Mouse (Mus musculus) urinary bladder, adult 2 months (tissue): ENCODE measurements around the gene Ncoa5. TPM values are rescaled to one million over a fixed set of nuclear protein-coding genes. Genes with fewer than 3 reads are reported as not detected.

ENCODE experiments used
- DNase-seq: peaks from one replicate; pipeline ENCODE4 v3.0.0; 2022; ENCODE audit warnings: low spot score
- polyA plus RNA-seq: library from polyadenylated mRNA; depleted of rRNA; stranded (reverse); fragments of >200 nt; gene quantifications from 2 replicates; pipeline ENCODE4 v1.2.3, GENCODE M21; 2012

Gene Ncoa5
- polyA plus RNA-seq, 1 experiment = 33.6 TPM

DNA sequence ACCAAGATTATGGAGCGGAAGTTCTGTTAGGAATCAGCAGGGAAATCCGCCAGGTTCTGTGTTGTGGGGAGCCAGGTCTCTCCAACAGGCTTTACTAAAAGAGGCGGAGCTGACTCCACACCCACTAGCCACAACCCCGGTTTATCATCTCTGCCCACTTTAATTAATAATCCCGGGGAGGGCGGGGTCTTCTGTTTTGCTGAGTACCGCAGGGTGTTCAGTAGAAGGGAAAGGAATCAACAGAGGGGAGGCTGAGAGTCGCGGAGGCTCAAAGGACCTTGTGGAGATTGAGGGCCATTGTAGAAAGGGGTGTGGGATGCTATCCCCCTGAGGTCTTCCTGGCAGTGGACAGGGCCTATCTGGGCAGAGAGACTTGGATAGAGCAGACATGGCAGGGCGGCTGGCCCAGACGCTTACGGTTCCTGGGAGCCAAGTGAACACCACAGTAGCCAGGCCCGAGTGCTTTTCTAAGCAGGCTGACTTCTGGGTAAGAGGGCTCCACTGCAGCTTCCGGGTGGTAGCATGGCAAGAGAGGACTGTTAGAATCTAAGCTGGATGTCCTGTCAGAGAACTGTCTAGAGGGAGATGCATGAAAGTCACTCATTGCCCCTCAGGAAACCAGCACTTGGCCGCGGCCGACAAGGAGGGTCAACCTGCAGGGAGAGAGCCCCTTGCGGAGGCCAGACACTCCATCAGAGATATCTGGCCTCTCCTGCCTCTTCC lies 16.3 kb upstream of the Ncoa5 start:
- DNase-seq = no peak

GRCm38 (mm10) chr2:165049044-165049443 lies 14.4 kb upstream of the Ncoa5 start:
- no peak for DNase-seq

DNA sequence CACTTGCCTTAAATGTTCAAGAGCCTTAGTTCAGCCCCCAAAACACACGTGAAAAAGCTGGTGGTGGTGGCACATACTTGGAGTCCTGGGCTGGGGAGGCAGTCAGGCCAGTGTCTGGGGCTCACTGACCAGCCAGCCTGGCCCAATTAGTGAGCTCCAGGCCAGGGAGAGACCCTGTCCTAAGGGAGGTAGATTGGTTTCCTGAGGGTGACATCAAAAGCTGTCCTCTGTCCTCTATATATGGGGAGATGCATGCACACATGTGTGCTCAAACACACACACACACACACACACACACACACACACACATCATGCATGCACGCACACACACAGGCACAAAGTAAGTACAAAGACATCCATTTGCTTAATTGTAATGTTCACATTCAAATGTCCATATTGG lies 9.1 kb upstream of the Ncoa5 start:
- DNase-seq = no peak

DNA sequence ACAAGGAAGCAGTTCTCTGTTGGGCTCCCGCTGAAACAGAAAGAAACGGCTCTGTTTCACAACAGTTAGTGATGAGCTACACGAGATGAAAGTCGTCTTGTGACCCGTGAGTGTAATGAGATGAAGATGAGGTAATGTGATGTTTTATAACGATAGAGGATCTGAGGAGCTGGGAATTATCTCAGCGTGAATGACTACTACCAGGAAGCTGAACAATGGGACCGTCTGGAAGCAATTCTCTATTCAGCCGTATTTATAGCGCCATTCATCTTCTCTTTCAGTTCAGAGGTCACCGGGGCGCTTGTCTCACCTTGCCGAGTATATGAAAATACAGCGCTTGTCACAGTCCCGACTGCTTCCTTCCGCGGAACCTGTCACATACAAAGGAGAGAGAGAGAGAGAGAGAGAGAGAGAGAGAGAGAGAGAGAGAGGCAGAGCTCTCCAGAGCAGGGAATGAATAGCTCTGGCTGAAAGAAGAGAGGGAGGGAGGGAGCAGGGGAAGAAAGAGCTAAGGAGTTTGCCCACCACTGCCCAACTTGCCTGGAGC lies 8.5 kb upstream of the Ncoa5 start:
- no peak for DNase-seq

- DNase-seq = no peak
Measured at GRCm38 (mm10) chr2:165042126-165042525, 7.5 kb upstream of the Ncoa5 start.

GRCm38 (mm10) chr2:165037415-165037814 lies 2.7 kb upstream of the Ncoa5 start:
- DNase-seq = no peak

DNA sequence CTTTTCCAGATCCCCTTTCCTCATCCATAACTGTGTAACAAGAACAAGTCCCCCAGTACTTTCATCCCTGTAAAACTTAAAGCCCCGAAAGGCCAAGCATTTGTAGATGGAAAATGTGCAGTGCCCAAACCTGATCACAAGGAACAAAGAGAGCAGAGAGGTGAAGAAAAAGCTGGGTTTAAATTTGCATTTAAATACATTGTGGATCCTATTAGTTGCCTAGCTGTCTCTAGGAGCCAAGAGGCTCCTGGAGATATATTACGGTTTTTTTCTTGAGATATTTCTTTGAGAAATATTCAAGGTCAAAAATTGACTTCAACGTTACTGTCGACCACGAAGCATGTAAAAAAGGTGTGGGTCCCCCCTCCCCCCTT lies 378 bp upstream of the Ncoa5 start:
- no peak for DNase-seq

- DNase-seq = no peak
Measured at GRCm38 (mm10) chr2:165033306-165033705, 1.4 kb downstream of the Ncoa5 start.

DNA sequence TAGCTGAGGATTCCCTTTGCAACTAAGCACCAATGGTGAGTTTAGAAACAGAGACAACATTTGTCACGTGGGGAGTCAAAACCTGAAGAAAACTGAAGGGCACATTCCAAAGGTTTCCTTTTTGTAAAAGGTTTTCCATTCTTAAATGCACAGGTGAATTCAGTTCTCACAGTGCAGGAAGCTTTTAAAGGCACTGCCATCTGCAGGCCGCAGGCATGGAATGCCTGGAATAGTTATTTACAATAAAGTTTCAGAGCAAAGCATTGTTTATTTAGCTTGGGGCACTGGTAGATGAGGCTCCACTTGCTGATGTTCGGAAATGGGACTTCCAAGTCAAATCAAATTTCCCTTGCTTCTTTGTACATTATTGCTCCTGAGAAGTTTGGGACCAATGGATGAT lies 2.1 kb downstream of the Ncoa5 start:
- no peak for DNase-seq

DNA sequence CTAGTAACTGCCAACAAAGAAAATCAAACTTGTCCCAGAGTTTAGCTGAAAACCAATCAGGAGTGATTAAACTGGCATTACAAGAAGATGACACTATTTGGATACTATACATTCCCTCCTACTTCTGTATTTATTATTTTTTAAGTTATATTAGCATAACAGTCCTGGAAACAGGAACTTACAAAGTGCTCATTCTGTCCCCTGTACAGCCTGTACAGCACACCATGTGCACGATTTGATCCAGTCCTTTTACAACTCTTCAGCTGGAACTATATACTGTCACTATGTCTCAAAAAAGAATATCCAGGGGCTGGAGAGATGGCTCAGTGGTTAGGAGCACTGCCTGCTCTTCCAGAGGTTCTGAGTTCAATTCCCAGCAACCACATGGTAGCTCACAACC lies 7.5 kb downstream of the Ncoa5 start:
- DNase-seq = no peak

- DNase-seq = no peak
Measured at GRCm38 (mm10) chr2:165020490-165020889, 14.2 kb downstream of the Ncoa5 start.

DNA sequence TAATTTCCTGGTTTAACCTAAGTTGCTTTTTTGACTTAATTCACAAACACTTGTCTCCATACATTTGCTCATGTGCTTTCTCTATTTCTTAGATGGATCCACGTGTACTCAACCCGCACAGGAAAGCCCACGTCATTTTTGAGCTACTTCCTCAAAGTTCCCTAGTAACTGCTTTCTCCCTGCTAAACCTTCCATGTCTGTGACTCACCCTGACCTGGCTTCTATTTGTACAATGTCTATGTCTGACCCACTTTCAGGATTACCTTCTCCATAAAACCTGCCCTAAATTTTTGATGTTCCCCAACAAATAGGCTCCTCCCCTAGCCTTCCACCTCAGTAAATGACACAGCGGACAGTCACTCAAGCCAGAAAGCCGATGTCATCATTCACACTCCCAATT lies 19.7 kb downstream of the Ncoa5 start:
- no peak for DNase-seq

GRCm38 (mm10) chr2:165010351-165010750 lies 24.3 kb downstream of the Ncoa5 start:
- no peak for DNase-seq

DNA sequence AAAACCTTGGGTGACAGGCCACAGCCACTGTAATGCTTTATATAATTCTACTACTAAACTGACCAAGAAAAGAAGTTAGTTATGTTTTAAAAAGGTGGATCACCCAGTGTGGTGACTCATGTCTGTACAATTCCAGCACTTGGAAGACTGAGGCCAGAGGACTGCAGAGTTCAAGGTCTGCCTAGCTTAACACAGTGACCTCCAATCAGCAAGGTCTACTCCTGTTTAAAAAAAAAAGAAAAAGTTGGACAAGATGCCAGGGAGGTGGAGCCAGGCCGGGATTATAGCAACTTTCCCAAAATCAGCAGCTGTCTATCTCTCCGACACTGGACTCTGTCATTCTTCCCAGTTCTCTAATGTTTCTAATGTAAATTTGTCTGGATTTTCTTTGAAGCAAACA lies 25.1 kb downstream of the Ncoa5 start:
- DNase-seq = no peak

- DNase-seq = no peak
Measured at GRCm38 (mm10) chr2:165009161-165009560, 25.5 kb downstream of the Ncoa5 start.

DNA sequence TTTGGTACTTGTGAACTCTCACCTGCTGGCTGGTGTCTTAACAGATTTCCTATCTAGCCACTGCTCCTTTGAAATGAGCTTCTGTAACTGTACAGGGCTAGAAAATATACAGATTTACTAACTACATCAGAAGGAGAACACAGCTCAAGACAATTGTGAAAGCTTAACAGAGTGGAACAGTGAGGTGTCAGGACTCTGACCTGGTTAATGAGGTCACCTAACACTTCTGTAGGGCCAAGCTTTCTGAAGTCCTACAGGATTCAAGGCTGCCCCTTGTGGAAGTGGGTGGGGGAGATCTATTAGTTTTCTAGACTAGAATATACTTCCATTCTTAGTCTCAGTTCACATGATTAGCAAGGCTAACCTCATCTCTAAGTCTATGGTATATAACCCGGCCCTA lies 26.7 kb downstream of the Ncoa5 start:
- DNase-seq = no peak

- no peak for DNase-seq
Measured at GRCm38 (mm10) chr2:165006813-165007212, 27.9 kb downstream of the Ncoa5 start.

DNA sequence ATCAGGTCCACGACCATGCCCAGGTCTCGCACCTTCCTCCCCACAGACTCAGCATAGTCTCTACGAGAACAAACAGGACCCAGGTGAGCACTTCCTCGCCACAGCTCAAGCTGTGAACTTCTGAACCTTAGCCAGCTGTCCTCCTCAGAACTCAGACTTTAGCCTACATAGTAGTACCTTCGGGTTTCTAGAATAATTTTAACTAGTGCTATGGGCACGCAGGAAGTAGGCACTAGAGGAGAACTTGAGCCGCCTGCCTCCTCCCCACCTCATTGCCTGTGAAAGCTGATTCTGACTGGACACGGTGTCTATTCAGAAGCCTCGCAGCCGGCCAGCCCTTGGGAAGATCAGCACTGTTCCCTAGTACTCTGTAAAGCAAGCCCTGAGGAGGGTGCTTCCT lies 30.4 kb downstream of the Ncoa5 start:
- peak; percentile 11 for DNase-seq

DNA sequence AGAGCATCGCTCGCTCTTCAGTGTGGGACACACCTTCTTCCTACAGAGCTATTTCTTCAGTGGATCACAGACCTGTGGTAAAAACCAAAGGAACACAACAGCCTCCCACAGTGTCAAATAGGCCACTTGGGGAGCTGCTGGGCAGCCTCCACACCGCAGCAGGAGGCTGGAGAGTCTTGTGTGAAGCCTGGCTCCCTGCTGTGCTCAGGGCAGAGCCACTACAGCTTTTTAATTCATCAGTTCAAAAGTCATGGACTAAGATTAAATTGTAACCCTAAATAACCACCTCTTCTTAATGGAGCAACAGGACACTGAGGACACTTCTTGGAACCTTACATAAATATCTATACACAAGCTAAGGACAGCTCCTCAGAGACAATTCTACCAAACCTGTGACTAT lies 31.6 kb downstream of the Ncoa5 start:
- DNase-seq = peak; percentile 6

- DNase-seq = peak; percentile 12
Measured at GRCm38 (mm10) chr2:165001958-165002357, 32.7 kb downstream of the Ncoa5 start.

GRCm38 (mm10) chr2:164997721-164998428 lies 36.8 kb downstream of the Ncoa5 start:
- DNase-seq = no peak

DNA sequence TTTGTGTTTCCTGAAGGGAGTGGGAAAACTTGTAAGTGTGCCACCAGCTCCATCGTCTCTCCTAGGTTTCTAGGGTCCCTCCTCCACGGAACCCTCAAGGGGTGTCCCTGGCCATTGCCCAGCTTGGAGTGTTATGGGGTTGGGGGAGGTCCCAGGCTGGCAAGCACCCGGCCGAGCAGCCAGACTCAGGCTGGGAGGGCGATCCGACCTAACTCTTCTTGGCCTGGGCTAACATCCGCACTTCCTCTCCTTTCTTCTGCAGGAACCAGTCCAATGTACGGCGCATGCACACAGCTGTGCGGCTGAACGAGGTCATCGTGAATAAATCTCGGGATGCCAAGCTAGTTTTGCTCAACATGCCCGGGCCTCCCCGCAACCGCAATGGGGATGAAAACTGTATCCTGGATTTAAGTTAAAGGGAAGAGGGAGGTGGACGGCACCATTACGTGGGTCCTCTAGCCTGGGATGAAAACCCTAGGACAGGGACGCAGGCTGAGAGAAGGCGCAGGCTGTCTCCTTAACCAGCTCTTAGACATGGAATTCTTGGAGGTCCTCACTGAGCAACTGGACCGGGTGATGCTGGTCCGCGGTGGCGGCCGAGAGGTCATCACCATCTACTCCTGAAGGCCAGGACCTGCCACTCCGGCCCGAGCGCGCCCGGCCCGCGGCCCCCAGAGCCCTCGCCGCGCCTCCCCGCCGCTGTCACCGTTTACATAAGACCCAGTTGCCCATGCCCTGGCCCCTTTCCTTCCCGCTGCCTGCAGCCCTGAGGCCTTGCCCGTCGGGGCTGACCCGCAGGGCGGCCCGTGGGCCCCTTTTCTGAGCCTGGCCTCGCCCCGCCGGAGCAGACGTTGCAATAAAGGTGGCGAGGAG lies 37.6 kb downstream of the Ncoa5 start:
- DNase-seq = no peak
